Comparison of ENCODE assay signal across 8 mouse cellular contexts in the genomic region with DNA sequence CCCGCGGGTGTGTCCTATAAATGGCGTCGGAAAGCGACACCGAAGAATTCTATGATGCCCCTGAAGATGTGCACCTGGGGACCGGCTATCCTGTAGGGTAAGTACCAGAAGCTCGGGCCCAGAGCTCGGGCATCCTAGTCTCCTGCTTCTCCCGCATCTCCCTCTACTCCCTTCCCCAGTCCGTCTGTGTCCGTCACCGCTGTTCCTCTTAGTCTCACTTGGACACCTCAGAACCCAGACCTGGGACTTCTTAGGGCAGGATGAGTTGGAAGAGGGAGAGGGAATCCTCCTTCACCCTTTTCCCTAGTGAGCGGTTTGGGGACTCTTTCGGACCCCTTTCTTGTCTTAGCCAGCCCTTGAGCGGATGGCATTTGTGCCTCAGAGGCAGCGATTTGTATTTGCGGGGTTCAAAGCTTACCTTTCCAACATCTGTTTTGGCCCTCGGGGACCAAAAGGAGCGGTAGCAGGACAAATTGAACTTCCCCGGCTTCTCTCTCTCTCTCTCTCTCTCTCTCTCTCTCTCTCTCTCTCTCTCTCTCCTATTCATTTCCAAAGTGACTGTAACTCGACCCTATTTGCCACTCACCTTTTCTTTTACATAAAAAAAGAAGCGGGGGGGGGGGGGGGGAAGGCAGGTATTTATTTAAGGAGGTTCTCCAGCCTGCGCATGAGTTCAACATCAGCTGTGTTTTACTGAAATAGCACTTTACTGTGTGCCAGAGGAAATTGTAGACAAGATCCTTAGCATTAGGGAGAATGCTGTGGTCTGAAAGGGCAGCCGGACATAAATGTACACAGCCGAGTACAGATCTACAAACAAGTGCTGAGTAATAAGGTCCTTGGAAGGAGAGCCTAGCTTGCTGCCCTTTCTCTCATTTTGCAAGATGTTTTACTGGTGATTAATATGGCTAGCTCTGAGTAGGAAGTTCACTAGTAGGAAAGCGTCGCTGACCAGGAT. TPM values are rescaled to one million over a fixed set of nuclear protein-coding genes. Genes with fewer than 3 reads are reported as not detected.
DNase-seq lines count a peak whose midpoint lies in the region; ATAC-seq and TF ChIP-seq lines count a peak whose summit lies in the region.

No protein-coding gene starts in this region.

- H3K9ac ChIP-seq in embryonic facial prominence, embryonic 11.5 days (replicated peaks; ENCODE audit: low read length), result peak overlapping the region; percentile 58
- peak overlapping the region; percentile 71 for H3K9ac ChIP-seq in hindbrain, embryonic 14.5 days
- peak overlapping the region; percentile 62 for H3K9ac ChIP-seq in midbrain, embryonic 11.5 days (ENCODE audit: low read length)

- TF ChIP-seq CTCF in left cerebral cortex, adult 2 months (IDR thresholded peaks at IDR 0.05), result no peak
- no peak for TF ChIP-seq CTCF in G1E (IDR thresholded peaks at IDR 0.05; ENCODE audit: low read depth, low read length)

- WGBS in embryonic facial prominence, embryonic 11.5 days, result 11% methylated on average over 24 of the region's 28 CpGs
- WGBS in hindbrain, embryonic 14.5 days, result 14% methylated on average over 27 of the region's 28 CpGs
- WGBS in midbrain, embryonic 11.5 days, result 16% methylated on average over 27 of the region's 28 CpGs

- peak overlapping the region; percentile 88 for H3K27ac ChIP-seq in left cerebral cortex, adult 2 months
- peak overlapping the region; percentile 52 for H3K27ac ChIP-seq in embryonic facial prominence, embryonic 11.5 days (replicated peaks; ENCODE audit: low read depth, low read length)
- H3K27ac ChIP-seq in hindbrain, embryonic 14.5 days, result peak overlapping the region; percentile 89
- H3K27ac ChIP-seq in midbrain, embryonic 11.5 days (ENCODE audit: low read depth, low read length), result peak overlapping the region; percentile 17; the same call in 1 of the 2 replicates

- no peak for ATAC-seq in G1E (ENCODE audit: extremely low read depth, insufficient number of reproducible peaks, low FRiP score, poor library complexity, severe bottlenecking)
- no peak for ATAC-seq in embryonic facial prominence, embryonic 11.5 days (replicated peaks; ENCODE audit: insufficient number of reproducible peaks, low FRiP score, low TSS enrichment, low read depth)
- no peak; the same call in 1 of the 2 replicates for ATAC-seq in hindbrain, embryonic 14.5 days (ENCODE audit: low FRiP score)
- ATAC-seq in midbrain, embryonic 11.5 days (ENCODE audit: low FRiP score), result peak; percentile 51; the same call in 1 of the 2 replicates

- no peaks in the 10 kb centered on the region for H3K4me1 ChIP-seq in G1E (ENCODE audit: insufficient read depth, low read depth, low read length)
- no peaks in the 10 kb centered on the region for H3K4me1 ChIP-seq in embryonic facial prominence, embryonic 11.5 days (ENCODE audit: control insufficient read depth, insufficient read depth, low read length)
- H3K4me1 ChIP-seq in hindbrain, embryonic 14.5 days (replicated peaks; ENCODE audit: control insufficient read depth, insufficient read depth, low read length), result no peaks in the 10 kb centered on the region
- no peaks in the 10 kb centered on the region for H3K4me1 ChIP-seq in midbrain, embryonic 11.5 days (ENCODE audit: control insufficient read depth, insufficient read depth, low read length)

- intact Hi-C loops in left cerebral cortex, adult 2 months (cut with DNase I), result loop anchor here (2.0 kb wide), 1 partner anchor 329 kb away; the partner anchor contains the start of gene Klhl13

- peak overlapping the region; percentile 63 for H3K4me3 ChIP-seq in left cerebral cortex, adult 2 months
- peak overlapping the region; percentile 77 for H3K4me3 ChIP-seq in G1E (ENCODE audit: low read depth, low read length)
- H3K4me3 ChIP-seq in embryonic facial prominence, embryonic 11.5 days (ENCODE audit: low read depth, low read length), result peak overlapping the region; percentile 59
- peak overlapping the region; percentile 67 for H3K4me3 ChIP-seq in hindbrain, embryonic 14.5 days (replicated peaks; ENCODE audit: low read length)
- peak overlapping the region; percentile 39 for H3K4me3 ChIP-seq in midbrain, embryonic 11.5 days (ENCODE audit: low read depth, low read length)

- peak overlapping the region; percentile 52 for H3K4me2 ChIP-seq in embryonic facial prominence, embryonic 11.5 days (ENCODE audit: low read depth, low read length)
- H3K4me2 ChIP-seq in hindbrain, embryonic 14.5 days (replicated peaks), result peak overlapping the region; percentile 48
- peak overlapping the region; percentile 52 for H3K4me2 ChIP-seq in midbrain, embryonic 11.5 days

- DNase-seq in left cerebral cortex, adult 2 months (ENCODE audit: extremely low spot score in 1 of 2, low spot score in 2 of 2), result no peak
- no peak for DNase-seq in left cerebral cortex, adult 8-10 months (ENCODE audit: low spot score in 2 of 2)
- DNase-seq in G1E (ENCODE audit: low spot score), result peak; percentile 1
- DNase-seq in embryonic facial prominence, embryonic 11.5 days (ENCODE audit: low spot score), result peak; percentile 3
- DNase-seq in hindbrain, embryonic 14.5 days (ENCODE audit: low spot score), result no peak
- peak; percentile 90 for DNase-seq in midbrain, embryonic 11.5 days (ENCODE audit: low spot score, missing footprints)
- DNase-seq in thymus, adult 18-20 months, result no peak
- DNase-seq in natural killer cell, adult 2 months (ENCODE audit: low spot score in 2 of 2), result no peak

- H3K36me3 ChIP-seq in G1E (replicated peaks), result no peaks in the 10 kb centered on the region
- no peaks in the 10 kb centered on the region for H3K36me3 ChIP-seq in embryonic facial prominence, embryonic 11.5 days (replicated peaks; ENCODE audit: control insufficient read depth, insufficient read depth, low read depth, low read length)
- no peaks in the 10 kb centered on the region for H3K36me3 ChIP-seq in hindbrain, embryonic 14.5 days (replicated peaks; ENCODE audit: control insufficient read depth, insufficient read depth)
- no peaks in the 10 kb centered on the region for H3K36me3 ChIP-seq in midbrain, embryonic 11.5 days (ENCODE audit: control insufficient read depth, insufficient read depth, low read length)

- no peaks in the 10 kb centered on the region for H3K27me3 ChIP-seq in G1E (ENCODE audit: insufficient read depth, low read length)
- no peaks in the 10 kb centered on the region for H3K27me3 ChIP-seq in embryonic facial prominence, embryonic 11.5 days (ENCODE audit: control insufficient read depth, insufficient read depth, low read length)
- no peaks in the 10 kb centered on the region for H3K27me3 ChIP-seq in hindbrain, embryonic 14.5 days (ENCODE audit: control insufficient read depth, insufficient read depth, low read length)
- H3K27me3 ChIP-seq in midbrain, embryonic 11.5 days (ENCODE audit: control insufficient read depth, insufficient read depth, low read length), result no peaks in the 10 kb centered on the region

- H3K9me3 ChIP-seq in G1E (replicated peaks), result no peaks in the 10 kb centered on the region
- H3K9me3 ChIP-seq in embryonic facial prominence, embryonic 11.5 days (replicated peaks; ENCODE audit: control insufficient read depth, low read length), result no peaks in the 10 kb centered on the region
- H3K9me3 ChIP-seq in hindbrain, embryonic 14.5 days (ENCODE audit: control insufficient read depth, low read length), result no peaks in the 10 kb centered on the region
- no peaks in the 10 kb centered on the region for H3K9me3 ChIP-seq in midbrain, embryonic 11.5 days (ENCODE audit: control insufficient read depth, low read length)

RNA-seq across cellular contexts. Expression of gene Wdr44, which starts 0.9 kb away (rescaled TPM):
- 10 to 100 TPM; 22.1 to 22.5 TPM for total RNA-seq in left cerebral cortex, adult 2 months (2021)
- total RNA-seq in left cerebral cortex, adult 8-10 months (2022), result 10 to 100 TPM; 21.5 to 27.3 (median 24.3) TPM
- total RNA-seq in G1E (2014; fragmentation: Nextera tagmentation) (23.9 and 70.0 TPM in 2 replicates), G1E (2017) (9.1 and 13.1 TPM in 2 replicates)
- 3.7 and 5.2 TPM in 2 replicates for polyA plus RNA-seq in G1E (2012)
- 5.2 and 5.3 TPM in 2 replicates for polyA plus RNA-seq in embryonic facial prominence, embryonic 11.5 days (2014; fragmentation: Nextera tagmentation; extraction: Ambion mirVana)
- polyA plus RNA-seq in hindbrain, embryonic 14.5 days (2014; fragmentation: Nextera tagmentation; extraction: Ambion mirVana), result 18.6 and 19.8 TPM in 2 replicates
- 6.2 and 6.3 TPM in 2 replicates for polyA plus RNA-seq in midbrain, embryonic 11.5 days (2014; fragmentation: Nextera tagmentation; extraction: Ambion mirVana)

Comparison
In these comparisons a context has a peak if more than half of its experiments do, and no peak if none do; other contexts are left out.
1. DNase-seq: peak in G1E (single experiment), embryonic facial prominence, embryonic 11.5 days (single experiment) and midbrain, embryonic 11.5 days (single experiment); none in left cerebral cortex, adult 2 months (0 of 2), left cerebral cortex, adult 8-10 months (0 of 2), hindbrain, embryonic 14.5 days (single experiment), thymus, adult 18-20 months (0 of 2) and natural killer cell, adult 2 months (0 of 2).
2. H3K27ac ChIP-seq: peak in every context shown above with its lines; median percentile 89 in hindbrain, embryonic 14.5 days; 88 in left cerebral cortex, adult 2 months; 52 in embryonic facial prominence, embryonic 11.5 days; 17 in midbrain, embryonic 11.5 days.
3. Peak in every context shown above with its lines, with median percentiles within 50 percentile points of each other: H3K4me3 ChIP-seq, H3K4me2 ChIP-seq and H3K9ac ChIP-seq.